Mouse (Mus musculus) T-helper 2 cell (primary cell): ENCODE measurements at regions not wholly inside any gene's neighbourhood (a gene's known extent, or its start where the extent isn't known, plus 50 kb on each side); places are given as distances from the start of the nearest gene placed in this dataset.

Experiments
- in situ Hi-C: fragments of 300-600 bp; cut with MboI, MseI; formaldehyde crosslinking; loops from one replicate; pipeline ENCODE4 v1.15.1; 2025; ENCODE audit warnings: high pct_unique_total_duplicates

- in situ Hi-C loops: no loop called here
Measured at GRCm38 (mm10) chr8:127662776-127663499, 599.2 kb downstream of the Pard3 start.

GRCm38 (mm10) chr8:127666606-127667005, 602.9 kb downstream of the Pard3 start:
- in situ Hi-C loops: no loop called here

GRCm38 (mm10) chr8:127668991-127669390, 605.3 kb downstream of the Pard3 start:
- in situ Hi-C loops: no loop called here

- in situ Hi-C loops: no loop called here
Measured at GRCm38 (mm10) chr8:127674063-127674462, 610.4 kb downstream of the Pard3 start.

GRCm38 (mm10) chr8:127675377-127675776, 611.7 kb downstream of the Pard3 start:
- in situ Hi-C loops: no loop called here

GRCm38 (mm10) chr8:127680205-127680604, 616.5 kb downstream of the Pard3 start:
- in situ Hi-C loops: no loop called here

- in situ Hi-C loops: no loop called here
Measured at GRCm38 (mm10) chr8:127684213-127684612, 620.5 kb downstream of the Pard3 start.

GRCm38 (mm10) chr8:127690792-127691191, 627.1 kb downstream of the Pard3 start:
- in situ Hi-C loops: no loop called here

- in situ Hi-C loops: no loop called here
Measured at GRCm38 (mm10) chr8:127698404-127698803, 634.7 kb downstream of the Pard3 start.

- in situ Hi-C loops: no loop called here
Measured at GRCm38 (mm10) chr8:127704406-127704805, 640.7 kb downstream of the Pard3 start.

- in situ Hi-C loops: no loop called here
Measured at GRCm38 (mm10) chr8:127706051-127706835, 642.5 kb downstream of the Pard3 start.

- in situ Hi-C loops: no loop called here
Measured at GRCm38 (mm10) chr8:127709439-127709838, 645.7 kb downstream of the Pard3 start.

- in situ Hi-C loops: no loop called here
Measured at GRCm38 (mm10) chr8:127715097-127715496, 643.3 kb upstream of the Nrp1 start.

GRCm38 (mm10) chr8:127717969-127718368, 640.4 kb upstream of the Nrp1 start:
- in situ Hi-C loops: no loop called here

GRCm38 (mm10) chr8:127719881-127720280, 638.5 kb upstream of the Nrp1 start:
- in situ Hi-C loops: no loop called here

- in situ Hi-C loops: no loop called here
Measured at GRCm38 (mm10) chr8:127720593-127721290, 637.7 kb upstream of the Nrp1 start.

GRCm38 (mm10) chr8:127721624-127722023, 636.8 kb upstream of the Nrp1 start:
- in situ Hi-C loops: no loop called here

GRCm38 (mm10) chr8:127734059-127734458, 624.3 kb upstream of the Nrp1 start:
- in situ Hi-C loops: no loop called here

- in situ Hi-C loops: loop anchor here (5.0 kb wide), 1 partner anchor 305 kb away; no protein-coding TSS in a partner anchor
Measured at GRCm38 (mm10) chr8:127742236-127742635, 616.2 kb upstream of the Nrp1 start.

- in situ Hi-C loops: no loop called here
Measured at GRCm38 (mm10) chr8:127745221-127745620, 613.2 kb upstream of the Nrp1 start.

GRCm38 (mm10) chr8:127746456-127746855, 611.9 kb upstream of the Nrp1 start:
- in situ Hi-C loops: no loop called here

- in situ Hi-C loops: no loop called here
Measured at GRCm38 (mm10) chr8:127752871-127753270, 605.5 kb upstream of the Nrp1 start.
